Comparison of ENCODE assay signal across 13 mouse cellular contexts in genomic region chr2:154187468-154187867, GRCm38 (mm10). TPM values are rescaled to one million over a fixed set of nuclear protein-coding genes. Genes with fewer than 3 reads are reported as not detected.
DNase-seq lines count a peak whose midpoint lies in the region; ATAC-seq and TF ChIP-seq lines count a peak whose summit lies in the region.
"Had no signal": no experiment of that assay in that cellular context is flagged by ENCODE, and none has a peak within 500 bp of the region (broad histone marks: within the 10 kb centered on the region; RNA-seq: fewer than 3 reads in every experiment).

No protein-coding gene starts in this region.

- DNase-seq in heart, postnatal 0 days (ENCODE audit: low spot score): peak; percentile 79
- no peak for DNase-seq in heart, adult 8-10 months (ENCODE audit: low spot score)
- peak; percentile 28 for DNase-seq in lung, postnatal 10 days
- no peak for DNase-seq in lung, postnatal 14 days
- peak; percentile 78 for DNase-seq in R1 (ENCODE audit: low read depth, low spot score)
- DNase-seq in left cerebral cortex, adult 18-20 months (ENCODE audit: low spot score in 2 of 2): no peak
- DNase-seq in frontal cortex, adult 2 months (ENCODE audit: extremely low spot score in 1 of 2, low spot score in 1 of 2): no peak
- DNase-seq: kidney, adult 18-20 months had no signal

- H3K4me3 ChIP-seq in heart, postnatal 0 days (ENCODE audit: low read depth, low read length): no peak overlapping the region
- H3K4me3 ChIP-seq in myocyte: no peak overlapping the region
- H3K4me3 ChIP-seq: embryonic facial prominence, embryonic 15.5 days; heart, embryonic 13.5 days had no signal

- no peak overlapping the region for H3K4me2 ChIP-seq in heart, postnatal 0 days (ENCODE audit: low read depth, low read length)
- H3K4me2 ChIP-seq in myocyte (ENCODE audit: low read depth): no peak overlapping the region
- H3K4me2 ChIP-seq: embryonic facial prominence, embryonic 15.5 days; heart, embryonic 13.5 days had no signal

- H3ac ChIP-seq in myocyte (ENCODE audit: control insufficient read depth, insufficient read length): no peak overlapping the region

- peak; percentile 63 for TF ChIP-seq CTCF in heart, postnatal 0 days (IDR thresholded peaks at IDR 0.05; ENCODE audit: low read depth)

- H3K79me2 ChIP-seq in myocyte (ENCODE audit: control insufficient read depth, insufficient read depth): no peaks in the 10 kb centered on the region

- ATAC-seq in heart, postnatal 0 days (ENCODE audit: insufficient read depth, low read depth): peak; percentile 22; the same call in 1 of the 2 replicates

- no peak overlapping the region for H3K9ac ChIP-seq in heart, postnatal 0 days (replicated peaks; ENCODE audit: low read depth, low read length)
- H3K9ac ChIP-seq: embryonic facial prominence, embryonic 15.5 days; heart, embryonic 13.5 days had no signal

- TF ChIP-seq EP300 in heart, postnatal 0 days (IDR thresholded peaks at IDR 0.05; ENCODE audit: low read depth): no peak

- TF ChIP-seq POLR2A in myocyte (IDR thresholded peaks at IDR 0.05; ENCODE audit: insufficient read length, low read depth): no peak

- H3K9me3 ChIP-seq in heart, postnatal 0 days (replicated peaks; ENCODE audit: control insufficient read depth, low read length): no peaks in the 10 kb centered on the region
- H3K9me3 ChIP-seq: embryonic facial prominence, embryonic 15.5 days; heart, embryonic 13.5 days had no signal

- WGBS in heart, postnatal 0 days: 35% methylated on average over 5 of the region's 5 CpGs

- no peaks in the 10 kb centered on the region for H3K27me3 ChIP-seq in heart, postnatal 0 days (ENCODE audit: control insufficient read depth, insufficient read depth, low read length)
- no peaks in the 10 kb centered on the region for H3K27me3 ChIP-seq in myocyte (ENCODE audit: control insufficient read depth, insufficient read depth, insufficient read length)
- H3K27me3 ChIP-seq: embryonic facial prominence, embryonic 15.5 days; heart, embryonic 13.5 days had no signal

- no peak overlapping the region for H3K27ac ChIP-seq in heart, postnatal 0 days (ENCODE audit: low read depth)
- H3K27ac ChIP-seq: embryonic facial prominence, embryonic 15.5 days; heart, embryonic 13.5 days had no signal

- H3K36me3 ChIP-seq in heart, postnatal 0 days (replicated peaks; ENCODE audit: control insufficient read depth, insufficient read depth, low read length): no peaks in the 10 kb centered on the region
- H3K36me3 ChIP-seq in myocyte (ENCODE audit: control insufficient read depth, insufficient read depth): no peaks in the 10 kb centered on the region
- H3K36me3 ChIP-seq: embryonic facial prominence, embryonic 15.5 days; heart, embryonic 13.5 days had no signal

- peaks cover 10% of the 10 kb centered on the region for H3K4me1 ChIP-seq in heart, postnatal 0 days (ENCODE audit: control insufficient read depth, insufficient read depth)
- H3K4me1 ChIP-seq: embryonic facial prominence, embryonic 15.5 days had no signal

TF ChIP-seq in myocyte, 11 proteins besides CTCF, POLR2A, EP300 and RAD21:
- TF ChIP-seq TCF12 (IDR thresholded peaks at IDR 0.05; ENCODE audit: insufficient read depth, poor library complexity, severe bottlenecking) (no peak), MAX (IDR thresholded peaks at IDR 0.05; ENCODE audit: low read depth) (no peak), SRF (IDR thresholded peaks at IDR 0.05; ENCODE audit: control insufficient read depth, insufficient read length, low read depth) (no peak), USF1 (IDR thresholded peaks at IDR 0.05; ENCODE audit: low read depth) (peak; percentile 37), CEBPB (IDR thresholded peaks at IDR 0.05; ENCODE audit: insufficient read depth, poor library complexity, severe bottlenecking) (no peak)
TF ChIP-seq in myocyte: peak in this region for 1.

RNA-seq across cellular contexts. Expression of gene Bpifb1, which starts 3.1 kb away (rescaled TPM):
- total RNA-seq in heart, postnatal 0 days (2014; rRNA removed; ENCODE audit: low replicate concordance): 5.8 TPM in 1 of 2 replicates, not detected in the other
- 0.38 and 1.1 TPM in 2 replicates for polyA plus RNA-seq in heart, postnatal 0 days (2015; fragmentation: Nextera tagmentation; extraction: Ambion mirVana)
- total RNA-seq in heart, adult 8-10 months (2022): under 1 TPM in 2 of 4 experiments, not detected in 2; 0.16 to 0.55 TPM
- not detected for polyA plus RNA-seq in myocyte (2012; fragmentation: generic; extraction: Trizol)
- total RNA-seq in left cerebral cortex, adult 18-20 months (2021): under 1 TPM in 1 of 2 experiments, not detected in 1; 0.21 TPM
- polyA plus RNA-seq in frontal cortex, adult 2 months (2012; rRNA removed): 0.36 and 0.40 TPM in 2 replicates
- polyA plus RNA-seq: spleen, adult 2 months had no signal

RNA-seq across cellular contexts. Expression of gene Bpifa5, which starts 25.1 kb away (rescaled TPM):
- not detected in 2 replicates for total RNA-seq in heart, postnatal 0 days (2014; rRNA removed; ENCODE audit: low replicate concordance)
- not detected in 2 replicates for polyA plus RNA-seq in heart, postnatal 0 days (2015; fragmentation: Nextera tagmentation; extraction: Ambion mirVana)
- total RNA-seq in heart, adult 8-10 months (2022): not detected
- polyA plus RNA-seq in myocyte (2012; fragmentation: generic; extraction: Trizol): not detected
- not detected for total RNA-seq in left cerebral cortex, adult 18-20 months (2021)
- polyA plus RNA-seq in frontal cortex, adult 2 months (2012; rRNA removed): not detected in 2 replicates
- polyA plus RNA-seq: embryonic facial prominence, embryonic 15.5 days; heart, embryonic 13.5 days; liver, embryonic 16.5 days; spleen, adult 2 months had no signal

RNA-seq across cellular contexts. Expression of gene Bpifb5, which starts 36.1 kb away (rescaled TPM):
- 1.2 TPM in 1 of 2 replicates, not detected in the other for total RNA-seq in heart, postnatal 0 days (2014; rRNA removed; ENCODE audit: low replicate concordance)
- 0.18 and 0.37 TPM in 2 replicates for polyA plus RNA-seq in heart, postnatal 0 days (2015; fragmentation: Nextera tagmentation; extraction: Ambion mirVana)
- total RNA-seq in heart, adult 8-10 months (2022): not detected
- not detected for polyA plus RNA-seq in myocyte (2012; fragmentation: generic; extraction: Trizol)
- total RNA-seq in left cerebral cortex, adult 18-20 months (2021): not detected
- polyA plus RNA-seq in frontal cortex, adult 2 months (2012; rRNA removed): 0.14 and 0.17 TPM in 2 replicates
- polyA plus RNA-seq: liver, embryonic 16.5 days had no signal

RNA-seq across cellular contexts. Expression of gene Bpifa1, which starts 44.8 kb away (rescaled TPM):
- total RNA-seq in heart, postnatal 0 days (2014; rRNA removed; ENCODE audit: low replicate concordance): not detected in 2 replicates
- 0.66 TPM in 1 of 2 replicates, not detected in the other for polyA plus RNA-seq in heart, postnatal 0 days (2015; fragmentation: Nextera tagmentation; extraction: Ambion mirVana)
- total RNA-seq in heart, adult 8-10 months (2022): 10 to 100 TPM in 1 of 4 experiments, not detected in 3; 56.2 TPM
- not detected for polyA plus RNA-seq in myocyte (2012; fragmentation: generic; extraction: Trizol)
- total RNA-seq in left cerebral cortex, adult 18-20 months (2021): not detected
- polyA plus RNA-seq in frontal cortex, adult 2 months (2012; rRNA removed): not detected in 2 replicates
- polyA plus RNA-seq: heart, embryonic 13.5 days; liver, embryonic 16.5 days; spleen, adult 2 months had no signal

RNA-seq across cellular contexts. Expression of gene Bpifa3, which starts 57.3 kb away (rescaled TPM):
- not detected in 2 replicates for total RNA-seq in heart, postnatal 0 days (2014; rRNA removed; ENCODE audit: low replicate concordance)
- not detected in 2 replicates for polyA plus RNA-seq in heart, postnatal 0 days (2015; fragmentation: Nextera tagmentation; extraction: Ambion mirVana)
- total RNA-seq in heart, adult 8-10 months (2022): not detected
- not detected for polyA plus RNA-seq in myocyte (2012; fragmentation: generic; extraction: Trizol)
- not detected for total RNA-seq in left cerebral cortex, adult 18-20 months (2021)
- not detected in 2 replicates for polyA plus RNA-seq in frontal cortex, adult 2 months (2012; rRNA removed)
- polyA plus RNA-seq: embryonic facial prominence, embryonic 15.5 days; heart, embryonic 13.5 days; liver, embryonic 16.5 days; spleen, adult 2 months had no signal

Comparison
In these comparisons a context has a peak if more than half of its experiments do, and no peak if none do; other contexts are left out.
1. DNase-seq: peak in heart, postnatal 0 days (single experiment), lung, postnatal 10 days (single experiment) and R1 (single experiment); none in heart, adult 8-10 months (single experiment), lung, postnatal 14 days (single experiment), left cerebral cortex, adult 18-20 months (0 of 2) and frontal cortex, adult 2 months (0 of 2).